Mouse (Mus musculus): ENCODE data around the gene Rela. TPM values are rescaled to one million over a fixed set of nuclear protein-coding genes. Genes with fewer than 3 reads are reported as not detected.

Gene Rela
- total and polyA plus RNA-seq, 3 experiments: 37.9 to 108 (median 60.7) TPM

- H3K4me1 ChIP-seq (ENCODE audit: insufficient read depth, low read depth, low read length): peaks cover 12% of the 10 kb centered on the region
- no peak for ATAC-seq (ENCODE audit: extremely low read depth, insufficient number of reproducible peaks, low FRiP score, poor library complexity, severe bottlenecking)
Measured at GRCm38 (mm10) chr19:5625311-5625710, 12.0 kb upstream of the Rela start.

GRCm38 (mm10) chr19:5629907-5630306 lies 7.4 kb upstream of the Rela start:
- Histone ChIP-seq H3K4me1 (ENCODE audit: insufficient read depth, low read depth, low read length) (no peaks in the 10 kb centered on the region), H3K27me3 (ENCODE audit: insufficient read depth, low read length) (no peaks in the 10 kb centered on the region; the same call in none of the 2 replicates), H3K36me3 (replicated peaks) (no peaks in the 10 kb centered on the region), H3K9me3 (replicated peaks) (no peaks in the 10 kb centered on the region), H3K4me3 (ENCODE audit: low read depth, low read length) (no peak overlapping the region)
- DNase-seq (ENCODE audit: low spot score): no peak
- no peak for TF ChIP-seq POLR2AphosphoS5 (IDR thresholded peaks at IDR 0.05; ENCODE audit: insufficient replicate concordance, low read depth, low read length)
- ATAC-seq (ENCODE audit: extremely low read depth, insufficient number of reproducible peaks, low FRiP score, poor library complexity, severe bottlenecking): no peak

More at GRCm38 (mm10) chr19:5625311-5625710, 12.0 kb upstream of the Rela start:
- no peak overlapping the region for H3K4me3 ChIP-seq (ENCODE audit: low read depth, low read length)
- no peaks in the 10 kb centered on the region for H3K9me3 ChIP-seq (replicated peaks)
- DNase-seq (ENCODE audit: low spot score): no peak
- no peak for TF ChIP-seq POLR2AphosphoS5 (IDR thresholded peaks at IDR 0.05; ENCODE audit: insufficient replicate concordance, low read depth, low read length)
- no peak for TF ChIP-seq GATA1 (IDR thresholded peaks at IDR 0.05; ENCODE audit: borderline replicate concordance, low read length)
- no peak for TF ChIP-seq GATA2 (IDR thresholded peaks at IDR 0.05; ENCODE audit: borderline replicate concordance, low read depth, low read length)
- TF ChIP-seq CTCF (IDR thresholded peaks at IDR 0.05; ENCODE audit: low read depth, low read length): no peak
- H3K27me3 ChIP-seq (ENCODE audit: insufficient read depth, low read length): peaks cover 12% of the 10 kb centered on the region
- no peaks in the 10 kb centered on the region for H3K36me3 ChIP-seq (replicated peaks)

GRCm38 (mm10) chr19:5632120-5632519 lies 5.2 kb upstream of the Rela start:
- DNase-seq (ENCODE audit: low spot score): no peak
- peaks cover 11% of the 10 kb centered on the region for H3K4me1 ChIP-seq (ENCODE audit: insufficient read depth, low read depth, low read length)
- TF ChIP-seq TAL1 (conservative IDR thresholded peaks at IDR 0.05; ENCODE audit: low read depth, low read length) (no peak), POLR2AphosphoS5 (IDR thresholded peaks at IDR 0.05; ENCODE audit: insufficient replicate concordance, low read depth, low read length) (no peak), GATA1 (IDR thresholded peaks at IDR 0.05; ENCODE audit: borderline replicate concordance, low read length) (no peak), CTCF (IDR thresholded peaks at IDR 0.05; ENCODE audit: low read depth, low read length) (no peak), GATA2 (IDR thresholded peaks at IDR 0.05; ENCODE audit: borderline replicate concordance, low read depth, low read length) (no peak)

GRCm38 (mm10) chr19:5636036-5636570 lies 1.2 kb upstream of the Rela start:
- Histone ChIP-seq H3K9me3 (replicated peaks) (no peaks in the 10 kb centered on the region), H3K4me3 (ENCODE audit: low read depth, low read length) (no peak overlapping the region), H3K4me1 (ENCODE audit: insufficient read depth, low read depth, low read length) (peaks cover 43% of the 10 kb centered on the region), H3K36me3 (replicated peaks) (peaks cover 30% of the 10 kb centered on the region), H3K27me3 (ENCODE audit: insufficient read depth, low read length) (no peaks in the 10 kb centered on the region)
- DNase-seq (ENCODE audit: low spot score) (no peak), ATAC-seq (ENCODE audit: extremely low read depth, insufficient number of reproducible peaks, low FRiP score, poor library complexity, severe bottlenecking) (no peak)
- no peak for TF ChIP-seq GATA2 (IDR thresholded peaks at IDR 0.05; ENCODE audit: borderline replicate concordance, low read depth, low read length)
- TF ChIP-seq TAL1 (conservative IDR thresholded peaks at IDR 0.05; ENCODE audit: low read depth, low read length): no peak
- TF ChIP-seq CTCF (IDR thresholded peaks at IDR 0.05; ENCODE audit: low read depth, low read length): no peak
- TF ChIP-seq POLR2AphosphoS5 (IDR thresholded peaks at IDR 0.05; ENCODE audit: insufficient replicate concordance, low read depth, low read length): no peak
- no peak for TF ChIP-seq GATA1 (IDR thresholded peaks at IDR 0.05; ENCODE audit: borderline replicate concordance, low read length)

More at GRCm38 (mm10) chr19:5632120-5632519, 5.2 kb upstream of the Rela start:
- Histone ChIP-seq H3K27me3 (ENCODE audit: insufficient read depth, low read length) (no peaks in the 10 kb centered on the region), H3K36me3 (replicated peaks) (no peaks in the 10 kb centered on the region), H3K4me3 (ENCODE audit: low read depth, low read length) (no peak overlapping the region), H3K9me3 (replicated peaks) (no peaks in the 10 kb centered on the region)
- ATAC-seq (ENCODE audit: extremely low read depth, insufficient number of reproducible peaks, low FRiP score, poor library complexity, severe bottlenecking): no peak

GRCm38 (mm10) chr19:5636571-5637041 lies 677 bp upstream of the Rela start:
- peaks cover 35% of the 10 kb centered on the region for H3K36me3 ChIP-seq (replicated peaks)
- H3K27me3 ChIP-seq (ENCODE audit: insufficient read depth, low read length): no peaks in the 10 kb centered on the region
- no peaks in the 10 kb centered on the region for H3K9me3 ChIP-seq (replicated peaks)
- H3K4me3 ChIP-seq (ENCODE audit: low read depth, low read length): peak overlapping the region; percentile 85
- DNase-seq (ENCODE audit: low spot score): no peak
- no peak for TF ChIP-seq GATA2 (IDR thresholded peaks at IDR 0.05; ENCODE audit: borderline replicate concordance, low read depth, low read length)
- TF ChIP-seq POLR2AphosphoS5 (IDR thresholded peaks at IDR 0.05; ENCODE audit: insufficient replicate concordance, low read depth, low read length): no peak
- TF ChIP-seq GATA1 (IDR thresholded peaks at IDR 0.05; ENCODE audit: borderline replicate concordance, low read length): no peak
- no peak for TF ChIP-seq CTCF (IDR thresholded peaks at IDR 0.05; ENCODE audit: low read depth, low read length)
- TF ChIP-seq TAL1 (conservative IDR thresholded peaks at IDR 0.05; ENCODE audit: low read depth, low read length): no peak
- H3K4me1 ChIP-seq (ENCODE audit: insufficient read depth, low read depth, low read length): peaks cover 48% of the 10 kb centered on the region
- no peak for ATAC-seq (ENCODE audit: extremely low read depth, insufficient number of reproducible peaks, low FRiP score, poor library complexity, severe bottlenecking)

GRCm38 (mm10) chr19:5638416-5639005 lies 1.2 kb downstream of the Rela start:
- no peak for DNase-seq (ENCODE audit: low spot score)
- TF ChIP-seq CTCF (IDR thresholded peaks at IDR 0.05; ENCODE audit: low read depth, low read length): no peak
- no peak for TF ChIP-seq GATA1 (IDR thresholded peaks at IDR 0.05; ENCODE audit: borderline replicate concordance, low read length)
- no peak for TF ChIP-seq POLR2AphosphoS5 (IDR thresholded peaks at IDR 0.05; ENCODE audit: insufficient replicate concordance, low read depth, low read length)
- TF ChIP-seq GATA2 (IDR thresholded peaks at IDR 0.05; ENCODE audit: borderline replicate concordance, low read depth, low read length): no peak
- no peak for TF ChIP-seq TAL1 (conservative IDR thresholded peaks at IDR 0.05; ENCODE audit: low read depth, low read length)
- no peak for ATAC-seq (ENCODE audit: extremely low read depth, insufficient number of reproducible peaks, low FRiP score, poor library complexity, severe bottlenecking)
- Histone ChIP-seq H3K4me1 (ENCODE audit: insufficient read depth, low read depth, low read length) (peaks cover 51% of the 10 kb centered on the region), H3K4me3 (ENCODE audit: low read depth, low read length) (peak overlapping the region; percentile 85), H3K36me3 (replicated peaks) (peaks cover 53% of the 10 kb centered on the region), H3K27me3 (ENCODE audit: insufficient read depth, low read length) (no peaks in the 10 kb centered on the region), H3K9me3 (replicated peaks) (no peaks in the 10 kb centered on the region)
